Mouse (Mus musculus) midbrain, embryonic 11.5 days (tissue): Measurements from ENCODE around the gene Zbtb7b. TPM values are rescaled to one million over a fixed set of nuclear protein-coding genes. Genes with fewer than 3 reads are reported as not detected.
A peak's percentile ranks its signal among the peaks of the same experiment; 100 is the strongest.

Source experiments
- ATAC-seq: fragments of 200-750 bp; cut with Nextera tagmentation; 2 replicates; pipeline ENCODE4 v1.8.0; 2017; ENCODE audit warnings: moderate TSS enrichment, moderate library complexity; ENCODE audit not compliant: low FRiP score
- DNase-seq: peaks from one replicate; pipeline ENCODE4 v3.0.0; 2015; ENCODE audit warnings: low spot score; ENCODE audit errors: missing footprints
- H3K27ac ChIP-seq: fragments of 300-500 bp; sonication (generic); 2 replicates; pipeline ENCODE4 v1.5.1; 2014; ENCODE audit warnings: low read depth, low read length
- H3K27me3 ChIP-seq: fragments of 300-500 bp; sonication (generic); 2 replicates; pipeline ENCODE4 v1.6.1; 2014; ENCODE audit warnings: mild to moderate bottlenecking, low read length, moderate library complexity, mixed read lengths; ENCODE audit not compliant: control insufficient read depth, insufficient read depth
- H3K36me3 ChIP-seq: fragments of 300-500 bp; sonication (generic); 2 replicates; pipeline ENCODE4 v1.6.1; 2014; ENCODE audit warnings: mild to moderate bottlenecking, low read length, moderate library complexity, mixed read lengths; ENCODE audit not compliant: control insufficient read depth, insufficient read depth
- H3K4me1 ChIP-seq: fragments of 300-500 bp; sonication (generic); 2 replicates; pipeline ENCODE4 v1.6.1; 2014; ENCODE audit warnings: low read length; ENCODE audit not compliant: control insufficient read depth, insufficient read depth
- H3K4me2 ChIP-seq: fragments of 300-500 bp; sonication (generic); 2 replicates; pipeline ENCODE4 v1.6.1; 2014; ENCODE audit warnings: mild to moderate bottlenecking, moderate library complexity
- H3K4me3 ChIP-seq: fragments of 300-500 bp; sonication (generic); 2 replicates; pipeline ENCODE4 v1.5.1; 2014; ENCODE audit warnings: low read depth, low read length
- H3K9ac ChIP-seq: fragments of 300-500 bp; sonication (generic); 2 replicates; pipeline ENCODE4 v1.6.1; 2014; ENCODE audit warnings: low read length
- H3K9me3 ChIP-seq: fragments of 300-500 bp; sonication (generic); 2 replicates; pipeline ENCODE4 v1.6.1; 2016; ENCODE audit warnings: low read length; ENCODE audit not compliant: control insufficient read depth
- WGBS: fragments of 180-500 bp; shearing (Covaris S2); extraction: QIAGEN DNeasy Blood & Tissue Kit; methylation state at CpG from one replicate; pipeline ENCODE4 v1.1.7; 2014; 5-methylcytosine and 5-hydroxymethylcytosine counted together
- polyA plus RNA-seq: library from polyadenylated mRNA; unstranded; fragments of >200 nt; fragmentation: Nextera tagmentation; extraction: Ambion mirVana; gene quantifications from 2 replicates; pipeline ENCODE4 v1.2.1, GENCODE M21; 2014

Gene Zbtb7b
- polyA plus RNA-seq, 1 experiment from 2014 or later, result 0.27 TPM

GRCm38 (mm10) chr3:89330346-89330745 lies 64.2 kb downstream of the Zbtb7b start:
- no peak overlapping the region for H3K27ac ChIP-seq
- H3K9ac ChIP-seq, result no peak overlapping the region
- no peak for ATAC-seq
- no peak overlapping the region for H3K4me2 ChIP-seq
- H3K36me3 ChIP-seq, result no peaks in the 10 kb centered on the region
- H3K4me3 ChIP-seq, result no peak overlapping the region
- peaks cover 14% of the 10 kb centered on the region; the same call in 1 of the 2 replicates for H3K27me3 ChIP-seq
- H3K4me1 ChIP-seq, result peaks cover 26% of the 10 kb centered on the region
- WGBS, result 71% methylated on average over 3 of the region's 3 CpGs
- DNase-seq, result peak; percentile 79
- H3K9me3 ChIP-seq, result no peaks in the 10 kb centered on the region

DNA sequence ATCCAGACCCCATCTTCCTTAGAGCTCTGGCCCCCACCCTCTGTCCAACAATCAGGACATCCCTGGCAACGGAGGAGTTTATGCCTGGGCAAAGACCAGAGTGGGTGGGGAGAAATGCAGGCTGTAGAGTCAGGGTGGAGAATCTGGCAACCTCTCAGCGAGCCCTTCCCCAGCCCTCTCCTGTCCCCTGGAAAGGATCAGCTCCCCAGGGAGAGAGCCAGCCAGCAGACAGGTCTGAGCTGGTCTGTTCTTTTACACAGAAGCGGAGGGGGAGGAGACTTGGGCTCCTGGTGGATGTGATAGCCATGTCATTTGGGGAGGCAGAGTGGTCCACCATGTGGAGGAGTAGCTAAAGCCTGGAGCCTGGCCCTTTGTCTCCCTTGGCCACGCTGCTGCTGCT lies 66.0 kb downstream of the Zbtb7b start:
- Histone ChIP-seq H3K4me2 (no peak overlapping the region), H3K36me3 (no peaks in the 10 kb centered on the region), H3K27me3 (peaks cover 9% of the 10 kb centered on the region; the same call in 1 of the 2 replicates), H3K4me3 (no peak overlapping the region), H3K27ac (no peak overlapping the region), H3K9me3 (no peaks in the 10 kb centered on the region), H3K4me1 (peaks cover 26% of the 10 kb centered on the region), H3K9ac (no peak overlapping the region)
- ATAC-seq (no peak), DNase-seq (no peak)
- 19% methylated on average over 4 of the region's 4 CpGs for WGBS

Other genes with a start within 250 kb of the Zbtb7b start
- gene Hcn3, start 234.6 kb downstream of the Zbtb7b start, polyA plus RNA-seq, result 4.5 and 4.7 TPM in 2 replicates
- gene Clk2, start 230.0 kb downstream of the Zbtb7b start, polyA plus RNA-seq, result 24.1 and 29.5 TPM in 2 replicates
- gene Scamp3, start 217.3 kb downstream of the Zbtb7b start, polyA plus RNA-seq, result 74.4 and 77.2 TPM in 2 replicates
- 16.5 and 20.2 TPM in 2 replicates for gene Fam189b, start 211.6 kb downstream of the Zbtb7b start, polyA plus RNA-seq
- gene Gba, start 191.8 kb downstream of the Zbtb7b start, polyA plus RNA-seq, result 41.4 and 45.9 TPM in 2 replicates
- gene Thbs3, start 179.6 kb downstream of the Zbtb7b start, polyA plus RNA-seq, result 50.7 and 55.8 TPM in 2 replicates
- 174 and 179 TPM in 2 replicates for gene Mtx1, start 167.7 kb downstream of the Zbtb7b start, polyA plus RNA-seq
- 2.7 and 4.4 TPM in 2 replicates for gene Muc1, start 165.7 kb downstream of the Zbtb7b start, polyA plus RNA-seq
- 261 and 270 TPM in 2 replicates for gene Krtcap2, start 148.8 kb downstream of the Zbtb7b start, polyA plus RNA-seq
- gene Trim46, start 148.5 kb downstream of the Zbtb7b start, polyA plus RNA-seq, result 7.1 and 8.5 TPM in 2 replicates
- 83.0 and 87.2 TPM in 2 replicates for gene Dpm3, start 135.4 kb downstream of the Zbtb7b start, polyA plus RNA-seq
- 33.0 and 34.7 TPM in 2 replicates for gene Slc50a1, start 124.2 kb downstream of the Zbtb7b start, polyA plus RNA-seq
- 12.2 and 12.5 TPM in 2 replicates for gene Efna1, start 113.6 kb downstream of the Zbtb7b start, polyA plus RNA-seq
- 4.6 and 6.4 TPM in 2 replicates for gene Efna3, start 71.8 kb downstream of the Zbtb7b start, polyA plus RNA-seq
- gene Efna4, start 56.7 kb downstream of the Zbtb7b start, polyA plus RNA-seq, result 15.3 and 17.5 TPM in 2 replicates
- gene Adam15, start 44.8 kb downstream of the Zbtb7b start, polyA plus RNA-seq, result 17.0 and 18.7 TPM in 2 replicates
- gene Dcst2, start 32.8 kb downstream of the Zbtb7b start, polyA plus RNA-seq, result 0.33 TPM in 1 of 2 replicates, not detected in the other
- 0.23 and 0.40 TPM in 2 replicates for gene Dcst1, start 29.5 kb downstream of the Zbtb7b start, polyA plus RNA-seq
- gene Lenep, start 8.0 kb upstream of the Zbtb7b start, polyA plus RNA-seq, result 0.52 TPM in 1 of 2 replicates, not detected in the other
- 25.0 and 25.4 TPM in 2 replicates for gene Flad1, start 17.1 kb upstream of the Zbtb7b start, polyA plus RNA-seq
- gene Cks1b, start 23.6 kb upstream of the Zbtb7b start, polyA plus RNA-seq, result 420 and 441 TPM in 2 replicates
- 23.4 and 26.2 TPM in 2 replicates for gene Shc1, start 23.7 kb upstream of the Zbtb7b start, polyA plus RNA-seq
- gene Pygo2, start 35.4 kb upstream of the Zbtb7b start, polyA plus RNA-seq, result 47.2 and 52.5 TPM in 2 replicates
- 7.5 and 8.3 TPM in 2 replicates for gene Pbxip1, start 41.9 kb upstream of the Zbtb7b start, polyA plus RNA-seq
- 67.1 and 69.7 TPM in 2 replicates for gene Pmvk, start 59.8 kb upstream of the Zbtb7b start, polyA plus RNA-seq
- gene Kcnn3, start 125.4 kb upstream of the Zbtb7b start, polyA plus RNA-seq, result 1.3 and 1.4 TPM in 2 replicates